Mouse (Mus musculus) hindbrain, postnatal 0 days (tissue): ENCODE measurements around the gene Hdac9. TPM values are rescaled to one million over a fixed set of nuclear protein-coding genes. Genes with fewer than 3 reads are reported as not detected.

Source experiments
- ATAC-seq: fragments of 200-750 bp; cut with Nextera tagmentation; 2 replicates; pipeline ENCODE4 v1.8.0; 2017; ENCODE audit warnings: mild to moderate bottlenecking, moderate TSS enrichment, moderate library complexity
- DNase-seq: peaks from one replicate; pipeline ENCODE4 v3.0.0-alpha.2; 2015; ENCODE audit warnings: low spot score
- H3K27ac ChIP-seq: fragments of 300-500 bp; sonication (generic); 2 replicates; pipeline ENCODE4 v1.5.1; 2014; ENCODE audit warnings: mild to moderate bottlenecking
- H3K27me3 ChIP-seq: fragments of 300-500 bp; sonication (generic); 2 replicates; pipeline ENCODE4 v1.6.1; 2014; ENCODE audit warnings: low read length, mixed read lengths; ENCODE audit not compliant: insufficient read depth
- H3K36me3 ChIP-seq: fragments of 300-500 bp; sonication (generic); 2 replicates; pipeline ENCODE4 v1.6.1; 2014; ENCODE audit warnings: low read length, mixed read lengths; ENCODE audit not compliant: insufficient read depth
- H3K4me1 ChIP-seq: fragments of 300-500 bp; sonication (generic); 2 replicates; pipeline ENCODE4 v1.6.1; 2014; ENCODE audit warnings: antibody characterized with exemption, low read length, mixed read lengths; ENCODE audit not compliant: insufficient read depth
- H3K4me2 ChIP-seq: fragments of 300-500 bp; sonication (generic); 2 replicates; pipeline ENCODE4 v1.6.1; 2014; ENCODE audit warnings: low read depth, mild to moderate bottlenecking, low read length, moderate library complexity, mixed read lengths
- H3K4me3 ChIP-seq: fragments of 300-500 bp; sonication (generic); 2 replicates; pipeline ENCODE4 v1.5.1; 2014; ENCODE audit warnings: low read length
- H3K9ac ChIP-seq: fragments of 300-500 bp; sonication (generic); replicated peaks from 2 replicates; pipeline ENCODE4 v1.6.1; 2014; ENCODE audit warnings: mild to moderate bottlenecking, low read length, moderate library complexity, mixed read lengths
- H3K9me3 ChIP-seq: fragments of 300-500 bp; sonication (generic); 2 replicates; pipeline ENCODE4 v1.6.1; 2016; ENCODE audit warnings: low read length, mixed read lengths
- CTCF ChIP-seq: IDR thresholded peaks from 2 replicates; pipeline ENCODE4 v1.5.1; 2016; ENCODE audit warnings: antibody characterized with exemption, control low read depth, low read depth
- WGBS: fragments of 180-500 bp; shearing (Covaris S2); extraction: QIAGEN DNeasy Blood & Tissue Kit; methylation state at CpG from one replicate; pipeline ENCODE4 v1.1.7; 2014; 5-methylcytosine and 5-hydroxymethylcytosine counted together
- polyA plus RNA-seq: library from polyadenylated mRNA; unstranded; fragments of >200 nt; fragmentation: Nextera tagmentation; extraction: Ambion mirVana; gene quantifications from 2 replicates; pipeline ENCODE4 v1.2.1, GENCODE M21; 2015
- total RNA-seq: library from RNA; depleted of rRNA; stranded (reverse); fragments of >200 nt; gene quantifications from 2 replicates; pipeline ENCODE4 v1.2.3, GENCODE M21; 2014

Gene Hdac9
- total and polyA plus RNA-seq, 2 experiments from 2014 or later, result 12.2 to 14.8 TPM

GRCm38 (mm10) chr12:34720906-34721305, 196.0 kb downstream of the Hdac9 start:
- no peak for ATAC-seq
- Histone ChIP-seq H3K9ac (no peak overlapping the region), H3K9me3 (no peaks in the 10 kb centered on the region), H3K4me3 (no peak overlapping the region), H3K27me3 (no peaks in the 10 kb centered on the region), H3K27ac (no peak overlapping the region), H3K4me2 (no peak overlapping the region), H3K4me1 (no peaks in the 10 kb centered on the region), H3K36me3 (no peaks in the 10 kb centered on the region)
- DNase-seq, result no peak
- no peak for TF ChIP-seq CTCF
- 68% methylated on average over 2 of the region's 2 CpGs for WGBS

- no peak for TF ChIP-seq CTCF
- Histone ChIP-seq H3K9ac (no peak overlapping the region), H3K4me1 (no peaks in the 10 kb centered on the region), H3K9me3 (no peaks in the 10 kb centered on the region), H3K4me3 (peak overlapping the region; percentile 3; the same call in 1 of the 2 replicates), H3K36me3 (no peaks in the 10 kb centered on the region), H3K4me2 (peak overlapping the region; percentile 38), H3K27me3 (no peaks in the 10 kb centered on the region), H3K27ac (no peak overlapping the region)
- peak; percentile 21 for DNase-seq
- 49% methylated on average over 14 of the region's 14 CpGs for WGBS
- no peak for ATAC-seq
Observed at GRCm38 (mm10) chr12:34714266-34714939, 202.5 kb downstream of the Hdac9 start.

- Histone ChIP-seq H3K4me3 (no peak overlapping the region), H3K27ac (no peak overlapping the region), H3K36me3 (no peaks in the 10 kb centered on the region), H3K27me3 (no peaks in the 10 kb centered on the region), H3K4me1 (no peaks in the 10 kb centered on the region), H3K4me2 (no peak overlapping the region), H3K9me3 (no peaks in the 10 kb centered on the region), H3K9ac (no peak overlapping the region)
- no peak for DNase-seq
- 26% methylated on average over 1 of the region's 1 CpGs for WGBS
- ATAC-seq, result no peak
- TF ChIP-seq CTCF, result no peak
Observed at GRCm38 (mm10) chr12:34697981-34698380, 218.9 kb downstream of the Hdac9 start.

- H3K4me2 ChIP-seq, result no peak overlapping the region
- H3K27ac ChIP-seq, result no peak overlapping the region
- ATAC-seq (no peak), DNase-seq (no peak)
- H3K36me3 ChIP-seq, result no peaks in the 10 kb centered on the region
- 80% methylated on average over 1 of the region's 1 CpGs for WGBS
- no peak overlapping the region for H3K4me3 ChIP-seq
- H3K9me3 ChIP-seq, result no peaks in the 10 kb centered on the region
- no peaks in the 10 kb centered on the region for H3K27me3 ChIP-seq
- H3K9ac ChIP-seq, result no peak overlapping the region
- TF ChIP-seq CTCF, result no peak
- no peaks in the 10 kb centered on the region for H3K4me1 ChIP-seq
Observed at GRCm38 (mm10) chr12:34696736-34697135, 220.2 kb downstream of the Hdac9 start.

- ATAC-seq (no peak), DNase-seq (no peak)
- no peak for TF ChIP-seq CTCF
- H3K27ac ChIP-seq, result no peak overlapping the region
- WGBS, result 33% methylated on average over 4 of the region's 4 CpGs
- no peak overlapping the region for H3K4me2 ChIP-seq
- H3K9me3 ChIP-seq, result no peaks in the 10 kb centered on the region
- H3K4me1 ChIP-seq, result no peaks in the 10 kb centered on the region
- H3K27me3 ChIP-seq, result no peaks in the 10 kb centered on the region
- H3K4me3 ChIP-seq, result no peak overlapping the region
- no peak overlapping the region for H3K9ac ChIP-seq
- H3K36me3 ChIP-seq, result no peaks in the 10 kb centered on the region
Observed at GRCm38 (mm10) chr12:34688941-34689340, 228.0 kb downstream of the Hdac9 start.

GRCm38 (mm10) chr12:34683375-34683774, 233.5 kb downstream of the Hdac9 start:
- ATAC-seq (no peak), DNase-seq (peak; percentile 15)
- Histone ChIP-seq H3K36me3 (no peaks in the 10 kb centered on the region), H3K4me1 (no peaks in the 10 kb centered on the region), H3K27me3 (no peaks in the 10 kb centered on the region), H3K27ac (no peak overlapping the region), H3K9ac (no peak overlapping the region), H3K4me2 (no peak overlapping the region), H3K9me3 (no peaks in the 10 kb centered on the region), H3K4me3 (no peak overlapping the region)
- no peak for TF ChIP-seq CTCF
- WGBS, result 58% methylated on average over 4 of the region's 4 CpGs

- no peak overlapping the region for H3K4me3 ChIP-seq
- H3K27ac ChIP-seq, result no peak overlapping the region
- H3K36me3 ChIP-seq, result no peaks in the 10 kb centered on the region
- H3K4me2 ChIP-seq, result no peak overlapping the region
- no peaks in the 10 kb centered on the region for H3K4me1 ChIP-seq
- no peaks in the 10 kb centered on the region for H3K27me3 ChIP-seq
- 84% methylated on average over 3 of the region's 3 CpGs for WGBS
- DNase-seq (no peak), ATAC-seq (no peak)
- no peak for TF ChIP-seq CTCF
- no peaks in the 10 kb centered on the region for H3K9me3 ChIP-seq
- H3K9ac ChIP-seq, result no peak overlapping the region
Observed at GRCm38 (mm10) chr12:34682657-34683056, 234.2 kb downstream of the Hdac9 start.
